Mouse (Mus musculus): Measurements from ENCODE around the gene Cenpn. TPM values are rescaled to one million over a fixed set of nuclear protein-coding genes. Genes with fewer than 3 reads are reported as not detected.
A peak's percentile ranks its signal among the peaks of the same experiment; 100 is the strongest.

Cenpn gene
- polyA plus RNA-seq, 1 experiment from 2014 or later, result 5.7 TPM

GRCm38 (mm10) chr8:116944385-116944696 is 22.8 kb downstream of the Cenpn start:
- H3K27ac ChIP-seq (ENCODE audit: low read depth, low read length), result no peak overlapping the region
- no peaks in the 10 kb centered on the region for H3K27me3 ChIP-seq (replicated peaks; ENCODE audit: control insufficient read depth, insufficient read depth, low read length)
- WGBS, result 18% methylated on average over 4 of the region's 4 CpGs
- no peaks in the 10 kb centered on the region; the same call in 1 of the 2 replicates for H3K4me1 ChIP-seq (replicated peaks; ENCODE audit: control insufficient read depth, insufficient read depth, low read length)
- H3K9me3 ChIP-seq (ENCODE audit: control insufficient read depth), result no peaks in the 10 kb centered on the region
- peak overlapping the region; percentile 84; the same call in 1 of the 2 replicates for H3K9ac ChIP-seq (ENCODE audit: low read depth, low read length)
- TF ChIP-seq CTCF (IDR thresholded peaks at IDR 0.05; ENCODE audit: low read depth), result no peak
- H3K4me2 ChIP-seq (replicated peaks; ENCODE audit: low read depth), result peak overlapping the region; percentile 93
- no peak for ATAC-seq
- peaks cover 3% of the 10 kb centered on the region; the same call in 1 of the 2 replicates for H3K36me3 ChIP-seq (ENCODE audit: control insufficient read depth, insufficient read depth)
- peak overlapping the region; percentile 94 for H3K4me3 ChIP-seq (ENCODE audit: low read depth, low read length)

- no peak for ATAC-seq
- peak overlapping the region; percentile 93; the same call in 1 of the 2 replicates for H3K4me2 ChIP-seq (replicated peaks; ENCODE audit: low read depth)
- no peak overlapping the region for H3K4me3 ChIP-seq (ENCODE audit: low read depth, low read length)
- H3K27me3 ChIP-seq (replicated peaks; ENCODE audit: control insufficient read depth, insufficient read depth, low read length), result no peaks in the 10 kb centered on the region
- TF ChIP-seq CTCF (IDR thresholded peaks at IDR 0.05; ENCODE audit: low read depth), result no peak
- no peaks in the 10 kb centered on the region; the same call in 1 of the 2 replicates for H3K4me1 ChIP-seq (replicated peaks; ENCODE audit: control insufficient read depth, insufficient read depth, low read length)
- 70% methylated on average over 9 of the region's 9 CpGs for WGBS
- no peak overlapping the region; the same call in 1 of the 2 replicates for H3K27ac ChIP-seq (ENCODE audit: low read depth, low read length)
- no peak overlapping the region for H3K9ac ChIP-seq (ENCODE audit: low read depth, low read length)
- H3K36me3 ChIP-seq (ENCODE audit: control insufficient read depth, insufficient read depth), result peaks cover 3% of the 10 kb centered on the region; the same call in 1 of the 2 replicates
- no peaks in the 10 kb centered on the region for H3K9me3 ChIP-seq (ENCODE audit: control insufficient read depth)
These were observed 23.8 kb downstream of the Cenpn start for GRCm38 (mm10) chr8:116945169-116945910.

- Histone ChIP-seq H3K27me3 (replicated peaks; ENCODE audit: control insufficient read depth, insufficient read depth, low read length) (no peaks in the 10 kb centered on the region), H3K4me3 (ENCODE audit: low read depth, low read length) (no peak overlapping the region), H3K9ac (ENCODE audit: low read depth, low read length) (no peak overlapping the region), H3K36me3 (ENCODE audit: control insufficient read depth, insufficient read depth) (no peaks in the 10 kb centered on the region), H3K27ac (ENCODE audit: low read depth, low read length) (no peak overlapping the region), H3K4me1 (replicated peaks; ENCODE audit: control insufficient read depth, insufficient read depth, low read length) (no peaks in the 10 kb centered on the region; the same call in 1 of the 2 replicates), H3K9me3 (ENCODE audit: control insufficient read depth) (no peaks in the 10 kb centered on the region), H3K4me2 (replicated peaks; ENCODE audit: low read depth) (peak overlapping the region; percentile 32)
- 66% methylated on average over 21 of the region's 21 CpGs for WGBS
- no peak for TF ChIP-seq CTCF (IDR thresholded peaks at IDR 0.05; ENCODE audit: low read depth)
- no peak for ATAC-seq
These were observed 24.8 kb downstream of the Cenpn start for GRCm38 (mm10) chr8:116946268-116946838.

GRCm38 (mm10) chr8:116946851-116947250 is 25.3 kb downstream of the Cenpn start:
- Histone ChIP-seq H3K4me1 (replicated peaks; ENCODE audit: control insufficient read depth, insufficient read depth, low read length) (no peaks in the 10 kb centered on the region; the same call in 1 of the 2 replicates), H3K4me3 (ENCODE audit: low read depth, low read length) (no peak overlapping the region), H3K27me3 (replicated peaks; ENCODE audit: control insufficient read depth, insufficient read depth, low read length) (no peaks in the 10 kb centered on the region), H3K36me3 (ENCODE audit: control insufficient read depth, insufficient read depth) (no peaks in the 10 kb centered on the region), H3K27ac (ENCODE audit: low read depth, low read length) (no peak overlapping the region), H3K9ac (ENCODE audit: low read depth, low read length) (no peak overlapping the region), H3K4me2 (replicated peaks; ENCODE audit: low read depth) (no peak overlapping the region), H3K9me3 (ENCODE audit: control insufficient read depth) (no peaks in the 10 kb centered on the region)
- no peak for ATAC-seq
- no peak for TF ChIP-seq CTCF (IDR thresholded peaks at IDR 0.05; ENCODE audit: low read depth)
- WGBS, result 85% methylated on average over 6 of the region's 6 CpGs

GRCm38 (mm10) chr8:116947589-116947988 is 26.1 kb downstream of the Cenpn start:
- H3K9me3 ChIP-seq (ENCODE audit: control insufficient read depth), result no peaks in the 10 kb centered on the region
- no peaks in the 10 kb centered on the region for H3K27me3 ChIP-seq (replicated peaks; ENCODE audit: control insufficient read depth, insufficient read depth, low read length)
- TF ChIP-seq CTCF (IDR thresholded peaks at IDR 0.05; ENCODE audit: low read depth), result no peak
- H3K4me3 ChIP-seq (ENCODE audit: low read depth, low read length), result no peak overlapping the region
- no peak overlapping the region for H3K9ac ChIP-seq (ENCODE audit: low read depth, low read length)
- no peaks in the 10 kb centered on the region; the same call in 1 of the 2 replicates for H3K4me1 ChIP-seq (replicated peaks; ENCODE audit: control insufficient read depth, insufficient read depth, low read length)
- no peak overlapping the region for H3K4me2 ChIP-seq (replicated peaks; ENCODE audit: low read depth)
- no peaks in the 10 kb centered on the region for H3K36me3 ChIP-seq (ENCODE audit: control insufficient read depth, insufficient read depth)
- no peak overlapping the region for H3K27ac ChIP-seq (ENCODE audit: low read depth, low read length)
- WGBS, result 56% methylated on average over 7 of the region's 7 CpGs
- no peak for ATAC-seq

- Histone ChIP-seq H3K4me2 (replicated peaks; ENCODE audit: low read depth) (peak overlapping the region; percentile 17; the same call in 1 of the 2 replicates), H3K27ac (ENCODE audit: low read depth, low read length) (no peak overlapping the region), H3K9me3 (ENCODE audit: control insufficient read depth) (no peaks in the 10 kb centered on the region), H3K4me3 (ENCODE audit: low read depth, low read length) (no peak overlapping the region), H3K9ac (ENCODE audit: low read depth, low read length) (no peak overlapping the region), H3K36me3 (ENCODE audit: control insufficient read depth, insufficient read depth) (peaks cover 33% of the 10 kb centered on the region), H3K4me1 (replicated peaks; ENCODE audit: control insufficient read depth, insufficient read depth, low read length) (no peaks in the 10 kb centered on the region), H3K27me3 (replicated peaks; ENCODE audit: control insufficient read depth, insufficient read depth, low read length) (no peaks in the 10 kb centered on the region)
- 39% methylated on average over 5 of the region's 5 CpGs for WGBS
- TF ChIP-seq CTCF (IDR thresholded peaks at IDR 0.05; ENCODE audit: low read depth), result no peak
- ATAC-seq, result peak; percentile 56; the same call in 1 of the 2 replicates
These were observed 29.8 kb downstream of the Cenpn start for GRCm38 (mm10) chr8:116951369-116951768.
